Mouse (Mus musculus) right cerebral cortex, postnatal 10 days (tissue): Measurements from ENCODE around the gene Gimap5.

Source experiments
- DNase-seq, 2 experiments: peaks; one replicate each; pipeline ENCODE4 v3.0.0; 2021; ENCODE audit warnings: low spot score in 2 of 2

Gene Gimap5

DNA sequence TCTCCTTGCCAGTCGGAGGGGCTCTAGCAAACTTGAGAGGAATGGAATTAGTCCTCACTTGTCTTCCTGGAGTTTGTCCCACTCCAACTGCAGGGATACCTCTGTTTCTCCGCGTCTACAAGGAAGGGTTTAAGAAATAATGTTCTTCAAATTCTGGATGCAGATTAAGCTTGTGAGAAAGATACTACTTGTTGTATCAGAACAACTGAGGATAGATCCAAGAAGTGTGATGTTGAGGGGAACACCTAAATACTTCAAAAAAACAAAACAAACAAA, 6.3 kb upstream of the Gimap5 start:
- DNase-seq, result no peak

DNA sequence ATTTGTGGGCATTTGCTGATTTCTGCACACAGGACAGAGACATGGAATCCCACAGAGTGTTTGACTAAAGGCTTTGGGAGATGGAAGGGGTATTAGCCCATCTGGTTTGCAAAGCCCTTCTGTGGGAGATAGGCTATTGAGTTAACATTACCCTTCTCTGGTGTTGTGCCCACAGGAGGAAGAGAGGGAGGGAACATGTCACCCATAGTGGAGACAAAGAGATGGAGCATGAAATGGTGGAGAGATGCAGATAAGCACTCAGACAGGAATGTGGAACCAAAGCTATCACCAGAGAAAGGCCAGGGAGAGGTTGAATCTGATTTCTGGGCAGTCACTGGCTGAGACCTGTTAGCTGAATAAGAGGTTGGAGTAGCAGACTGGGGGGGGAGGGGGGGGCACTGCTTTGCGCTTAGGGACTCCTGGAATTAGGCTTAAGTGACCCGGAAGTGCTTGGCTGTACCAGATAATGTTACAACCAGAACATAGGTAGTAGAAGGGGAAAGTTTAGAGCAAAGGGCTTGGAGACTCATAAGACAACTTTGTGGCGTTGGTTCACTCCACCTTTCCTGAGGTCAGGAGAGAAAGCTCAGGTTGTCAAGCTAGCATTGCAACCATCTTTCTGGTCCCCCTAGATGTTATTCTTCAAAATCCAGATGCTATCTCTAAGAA, 5.4 kb upstream of the Gimap5 start:
- no peak for DNase-seq

DNA sequence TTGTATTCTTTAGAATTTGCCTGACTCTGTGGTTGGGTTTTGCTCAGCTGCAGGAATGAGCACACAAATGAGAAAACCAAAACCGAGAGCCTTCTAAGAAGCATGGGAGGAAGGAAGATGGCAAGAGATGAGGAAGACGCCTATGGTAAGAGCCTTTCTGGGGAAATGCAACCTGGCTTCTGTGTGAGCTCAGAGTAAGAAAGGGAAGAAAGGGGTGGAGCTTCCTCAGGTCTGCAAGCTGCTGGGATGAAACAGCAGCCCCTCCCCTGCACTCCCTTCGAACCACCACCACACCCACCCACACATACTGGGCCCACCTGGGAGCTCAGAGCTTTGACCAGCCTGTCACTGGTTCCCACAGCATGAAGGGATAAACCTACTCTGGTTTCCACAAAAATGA, 4.7 kb upstream of the Gimap5 start:
- DNase-seq, result no peak

DNA sequence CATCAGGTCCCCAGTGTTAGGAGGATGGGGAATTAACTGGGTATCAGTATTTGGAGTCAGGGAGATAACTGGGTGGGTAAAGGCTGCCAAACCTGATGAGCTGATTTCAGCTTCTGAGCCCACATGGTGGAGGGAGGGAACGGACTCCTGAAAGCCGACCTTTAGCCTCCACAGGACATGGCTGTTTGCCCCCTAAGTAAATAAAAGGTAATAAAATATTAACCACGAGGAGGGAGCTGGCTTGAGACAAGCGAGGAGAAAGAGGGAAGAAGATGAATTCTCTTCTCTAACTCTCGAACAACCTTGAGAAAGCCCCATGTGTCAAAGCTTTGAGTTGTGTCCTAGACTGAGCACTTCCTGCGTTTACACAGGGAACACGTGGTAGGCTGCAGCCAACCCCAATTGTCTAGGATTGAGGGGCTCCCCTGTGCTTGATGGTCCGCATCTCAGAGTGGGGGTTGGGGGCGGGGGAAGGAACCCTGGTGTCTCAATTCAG, 4.2 kb upstream of the Gimap5 start:
- no peak for DNase-seq

DNA sequence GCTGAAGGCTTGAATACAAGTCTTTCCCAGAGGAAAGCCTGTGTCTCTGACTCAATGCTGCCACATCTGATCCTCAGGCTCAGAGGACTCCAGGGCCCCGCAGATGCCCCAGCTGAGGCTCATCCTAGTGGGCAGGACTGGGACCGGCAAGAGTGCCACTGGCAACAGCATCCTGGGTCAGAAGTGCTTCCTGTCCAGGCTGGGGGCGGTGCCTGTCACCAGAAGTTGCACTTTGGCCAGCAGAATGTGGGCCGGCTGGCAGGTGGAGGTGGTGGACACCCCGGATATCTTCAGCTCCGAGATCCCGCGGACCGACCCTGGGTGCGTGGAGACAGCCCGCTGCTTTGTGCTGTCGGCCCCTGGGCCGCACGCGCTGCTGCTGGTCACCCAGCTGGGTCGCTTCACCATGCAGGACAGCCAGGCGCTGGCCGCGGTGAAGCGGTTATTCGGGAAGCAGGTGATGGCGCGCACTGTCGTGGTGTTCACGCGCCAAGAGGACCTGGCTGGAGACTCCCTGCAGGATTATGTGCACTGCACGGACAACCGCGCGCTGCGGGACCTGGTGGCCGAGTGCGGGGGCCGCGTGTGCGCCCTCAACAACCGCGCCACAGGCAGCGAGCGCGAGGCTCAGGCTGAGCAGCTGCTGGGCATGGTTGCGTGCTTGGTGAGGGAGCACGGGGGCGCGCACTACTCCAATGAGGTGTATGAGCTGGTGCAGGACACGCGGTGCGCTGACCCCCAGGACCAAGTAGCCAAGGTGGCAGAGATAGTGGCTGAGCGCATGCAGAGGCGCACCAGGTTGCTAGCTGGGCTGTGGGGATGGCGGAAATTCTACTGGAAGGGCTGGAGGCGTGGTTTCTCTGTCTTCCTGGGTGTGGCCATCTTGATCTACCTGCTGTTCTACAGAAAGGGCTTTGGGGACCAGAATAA, 3.3 kb upstream of the Gimap5 start:
- DNase-seq, result peak; percentile 35 to 37

DNA sequence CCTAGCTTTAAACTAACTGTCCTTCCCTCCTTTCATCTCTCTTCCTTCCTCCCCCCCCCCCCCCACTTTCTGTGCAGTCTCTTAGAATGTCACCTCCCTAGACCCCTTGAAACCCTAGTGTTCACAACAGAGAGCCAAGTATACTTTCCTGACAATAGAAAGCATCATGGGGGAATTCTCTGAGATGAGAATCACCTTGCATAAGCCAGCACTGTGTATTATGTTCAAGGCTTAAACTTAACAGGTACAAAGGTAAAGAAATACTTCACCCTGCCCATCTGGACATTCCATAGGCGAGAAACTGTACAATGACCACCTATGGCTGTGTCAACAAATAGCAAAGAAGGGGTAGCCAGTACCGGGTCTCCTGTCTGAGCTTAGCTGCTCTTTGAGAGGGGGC, 507 bp upstream of the Gimap5 start:
- DNase-seq, result no peak

DNA sequence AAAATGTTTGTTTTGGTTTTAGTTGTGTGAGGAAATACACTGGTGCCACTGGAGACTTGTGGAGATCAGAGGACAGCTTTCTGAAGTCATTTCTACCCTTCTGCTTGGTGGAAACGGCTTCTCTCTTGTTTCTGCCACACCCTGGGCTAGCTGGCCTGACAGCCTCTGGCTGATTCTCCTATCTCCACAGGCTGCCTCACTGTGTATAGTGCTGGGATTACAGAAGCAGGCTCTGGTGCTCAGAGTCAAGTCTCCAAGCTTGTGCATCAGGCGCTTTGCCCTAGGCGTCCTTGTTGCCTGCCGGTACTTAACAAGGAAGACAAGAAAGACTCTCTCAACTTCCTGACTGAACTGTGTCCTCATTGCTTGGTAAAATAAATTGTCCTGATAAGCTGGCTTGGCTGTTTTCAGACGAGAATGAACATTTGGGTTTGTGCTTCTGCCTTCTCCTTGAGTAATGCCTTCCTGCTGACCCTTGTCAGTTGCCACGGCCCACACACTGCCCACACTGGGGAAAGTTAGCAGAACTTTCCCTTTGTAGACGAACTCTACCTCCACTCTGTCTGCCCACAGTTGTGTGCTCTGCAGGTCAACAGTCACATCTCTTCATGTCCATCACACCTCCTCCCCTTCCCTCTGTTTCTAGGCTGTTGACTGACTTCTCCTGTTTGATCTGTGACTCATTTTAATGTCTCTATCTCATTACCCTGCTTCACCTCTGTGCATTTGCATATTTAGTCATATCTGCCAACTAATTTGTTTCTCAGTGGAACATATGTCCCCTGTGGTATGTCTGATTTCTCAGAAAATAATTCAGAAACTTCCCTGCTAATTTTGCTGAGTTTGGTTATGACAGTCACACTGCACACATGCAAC, 1.3 kb downstream of the Gimap5 start:
- no peak for DNase-seq

DNA sequence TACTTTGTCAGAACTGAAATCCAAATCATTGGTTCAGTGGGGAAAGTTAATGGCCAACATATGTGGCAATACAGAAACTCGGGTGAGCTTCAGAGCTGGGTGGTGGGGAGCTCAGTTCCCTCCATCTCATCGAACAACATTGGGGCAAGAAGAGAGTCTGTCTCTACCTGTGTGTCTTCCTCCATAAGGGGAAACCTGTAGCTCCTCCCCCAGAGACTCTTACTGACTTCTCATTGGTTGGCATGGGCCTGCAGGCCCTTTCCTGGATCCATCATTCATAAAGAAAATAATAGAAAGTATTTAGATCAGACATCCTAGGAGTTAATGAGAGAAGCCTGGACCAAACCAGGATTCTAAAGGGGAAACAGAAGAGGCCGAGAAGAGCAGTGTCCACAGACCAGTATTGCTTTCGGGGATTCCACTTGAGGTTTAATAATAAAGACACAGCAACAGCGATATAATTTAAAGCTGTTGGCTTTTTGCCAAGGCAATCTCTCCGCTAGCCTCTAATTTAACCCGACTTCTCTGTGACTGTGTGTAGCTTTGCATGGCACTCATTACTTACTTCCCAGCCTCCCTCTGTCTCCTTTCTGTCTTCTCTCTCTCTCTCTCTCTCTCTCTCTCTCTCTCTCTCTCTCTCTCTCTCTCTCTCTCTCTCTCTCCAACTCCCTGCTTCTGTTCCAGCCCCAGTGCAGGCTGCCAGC, 17.7 kb downstream of the Gimap5 start:
- DNase-seq, result no peak

DNA sequence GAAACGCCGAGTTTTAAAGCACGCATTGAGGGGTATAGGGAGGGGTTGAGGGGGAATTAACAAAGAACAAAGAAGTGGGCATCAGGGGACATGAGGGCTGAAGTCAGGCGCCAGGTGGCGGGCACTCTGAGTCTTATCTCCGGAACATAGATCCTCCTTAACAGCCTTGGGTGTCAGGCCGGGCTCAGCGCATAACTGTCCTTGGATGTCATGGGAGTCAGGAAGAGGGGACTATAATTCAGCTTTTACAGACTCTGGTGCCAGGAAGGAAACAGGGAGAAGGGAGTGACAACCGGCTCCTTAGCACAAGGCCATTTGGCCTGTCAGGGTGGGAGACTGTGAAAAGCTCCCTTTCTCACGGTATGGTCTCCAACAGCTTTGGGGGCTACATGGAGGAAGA, 18.5 kb downstream of the Gimap5 start:
- no peak for DNase-seq

DNA sequence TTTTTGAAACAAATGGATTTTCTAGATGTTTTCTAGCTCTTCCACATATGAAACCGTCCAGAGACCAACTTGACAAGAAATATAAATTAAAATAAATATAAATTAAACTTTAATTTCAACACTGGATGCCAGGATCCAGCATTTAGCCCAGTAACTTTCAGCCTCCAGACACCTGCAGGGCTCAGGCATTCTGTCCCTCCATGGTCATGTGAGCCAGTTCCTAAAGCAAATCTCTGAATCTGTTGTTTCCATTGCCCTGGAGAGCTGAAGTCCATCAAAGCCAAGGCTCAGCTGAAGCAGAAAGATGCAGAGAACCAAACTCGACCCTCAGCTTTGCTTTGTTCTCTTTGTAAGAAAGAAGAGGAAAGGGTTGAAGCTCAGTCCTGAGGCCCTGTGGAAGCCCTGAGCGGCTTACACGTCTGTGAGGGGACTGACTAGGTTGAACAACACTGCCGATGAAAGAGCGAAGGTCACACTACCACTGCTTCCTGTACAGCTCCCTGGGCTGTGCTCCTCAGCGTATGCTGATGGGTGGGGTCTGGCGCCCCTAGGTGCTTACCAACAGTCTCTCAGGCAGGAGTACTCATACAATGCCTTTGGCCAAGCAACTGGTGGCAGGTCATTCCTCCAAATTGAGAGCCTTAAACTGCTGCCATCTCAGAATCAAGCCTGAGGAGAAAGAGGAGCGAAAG, 22.3 kb downstream of the Gimap5 start:
- no peak for DNase-seq

DNA sequence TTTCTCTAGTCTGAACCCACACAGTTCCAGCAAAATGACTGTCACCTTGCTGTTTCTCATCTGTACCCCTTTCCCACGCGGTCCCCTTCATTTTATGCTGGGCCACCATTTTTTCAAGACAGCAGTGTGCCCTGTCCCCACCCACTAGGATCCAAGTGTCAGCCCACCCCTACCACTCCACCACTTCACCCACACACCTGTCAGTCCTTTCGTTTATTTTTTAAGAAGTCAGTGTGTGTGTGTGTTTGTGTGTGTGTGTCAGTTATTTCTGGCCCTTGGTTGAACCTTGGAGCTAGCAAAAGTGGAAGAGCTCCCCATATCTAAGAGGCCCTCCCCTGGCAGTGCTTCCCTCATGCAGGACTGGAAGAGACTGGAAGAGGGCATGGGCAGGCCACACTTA, 22.9 kb downstream of the Gimap5 start:
- no peak for DNase-seq

DNA sequence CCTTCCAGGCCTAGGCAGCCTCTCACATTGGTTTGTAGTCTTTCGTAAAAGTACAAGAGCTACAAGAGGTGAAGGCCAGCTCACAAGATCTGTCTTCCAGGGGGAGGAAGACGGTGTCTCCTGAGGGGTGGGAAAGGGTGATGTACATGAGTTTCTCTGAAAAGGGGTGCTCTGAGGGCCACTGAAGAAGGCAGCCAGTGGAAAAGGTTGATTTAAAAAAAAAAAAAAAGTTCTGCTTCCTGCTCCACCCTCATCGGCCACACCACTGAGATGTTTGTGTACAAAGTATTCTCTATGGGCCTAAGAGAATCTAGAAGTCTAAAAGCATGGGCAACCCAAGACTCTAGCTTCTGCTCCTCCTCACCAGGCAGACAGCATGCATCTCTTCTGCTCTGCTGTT, 24.7 kb downstream of the Gimap5 start, which contains the start of gene Gimap3:
Gene Gimap3, minus strand, starts transcription at position 156 of the 400 bp plus-strand sequence.
- DNase-seq, result no peak

DNA sequence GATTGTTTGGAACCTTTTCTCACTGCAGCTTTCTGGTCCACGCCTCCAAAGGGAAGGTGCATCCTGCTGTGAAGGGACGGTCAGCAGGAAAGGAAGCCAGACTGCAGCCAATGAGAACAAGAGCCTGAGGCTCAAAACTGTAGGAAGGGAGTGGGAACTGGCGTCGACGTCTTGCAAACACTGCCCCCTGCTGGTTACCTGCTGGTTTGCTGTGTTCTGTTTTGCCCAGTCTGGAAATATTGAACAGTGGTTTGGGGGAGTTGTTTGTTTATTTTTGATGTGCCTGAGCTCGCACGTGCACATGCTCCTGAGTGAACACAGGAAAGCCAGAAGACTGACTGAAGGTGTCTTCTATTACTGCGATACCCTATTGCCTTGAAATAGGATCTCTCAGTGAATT, 26.0 kb downstream of the Gimap5 start:
- peak; percentile 70 to 80 for DNase-seq

DNA sequence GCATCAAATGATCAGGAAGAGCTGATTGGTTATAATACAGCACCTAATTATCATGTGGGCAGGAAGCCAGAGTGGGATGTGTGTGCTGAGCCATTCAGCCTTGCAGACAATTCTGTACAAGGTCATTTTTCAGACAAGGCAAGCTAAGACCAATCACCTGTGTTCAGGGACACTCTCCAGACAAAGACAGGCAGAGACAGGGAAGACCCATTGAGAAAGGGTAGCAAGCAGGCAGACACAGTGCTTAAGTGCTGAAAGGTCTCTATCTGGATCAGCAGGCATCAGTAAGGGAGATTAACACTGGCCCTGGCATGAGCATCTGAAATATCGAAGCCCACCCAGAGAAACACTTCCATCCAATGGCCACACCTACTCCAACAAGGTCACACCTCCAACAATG, 38.4 kb downstream of the Gimap5 start:
- no peak for DNase-seq

DNA sequence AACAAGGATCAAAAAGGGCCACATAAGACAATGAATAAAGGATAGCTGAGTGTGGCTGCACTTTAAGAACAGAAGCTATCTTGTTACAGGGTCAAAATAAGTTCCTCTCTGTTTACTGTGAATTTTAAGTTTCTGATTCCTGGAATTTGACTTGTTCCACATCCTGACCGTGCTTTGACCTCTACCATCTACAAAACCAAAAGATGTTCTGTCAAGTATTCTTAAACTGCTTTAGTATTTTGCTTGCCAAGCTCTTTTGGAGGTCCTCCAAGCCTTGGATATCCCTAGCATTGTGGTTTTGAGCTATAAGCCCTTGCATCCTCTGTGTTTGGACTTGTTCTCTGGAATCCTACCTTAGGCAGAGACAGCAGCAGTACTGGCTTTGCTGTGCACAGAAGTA, 39.2 kb downstream of the Gimap5 start:
- no peak for DNase-seq

DNA sequence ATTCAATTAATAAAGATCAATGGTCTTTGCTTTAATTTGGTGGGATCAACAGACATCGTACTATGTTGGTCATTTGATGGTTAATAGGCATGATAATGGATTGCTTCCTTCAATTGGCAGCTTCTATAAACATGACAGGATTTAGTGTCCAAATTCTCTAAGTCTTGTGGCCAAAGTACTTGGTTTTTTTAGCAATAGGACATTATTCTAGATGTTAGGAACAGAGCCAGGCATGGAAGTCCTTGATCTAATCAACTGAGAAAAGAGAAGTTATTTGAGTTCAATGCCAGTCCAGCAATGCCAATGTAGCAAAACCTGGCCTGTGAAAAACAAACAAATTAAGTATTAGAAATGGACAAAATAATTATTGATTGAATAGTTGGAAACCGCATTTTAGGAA, 39.6 kb downstream of the Gimap5 start:
- no peak for DNase-seq

DNA sequence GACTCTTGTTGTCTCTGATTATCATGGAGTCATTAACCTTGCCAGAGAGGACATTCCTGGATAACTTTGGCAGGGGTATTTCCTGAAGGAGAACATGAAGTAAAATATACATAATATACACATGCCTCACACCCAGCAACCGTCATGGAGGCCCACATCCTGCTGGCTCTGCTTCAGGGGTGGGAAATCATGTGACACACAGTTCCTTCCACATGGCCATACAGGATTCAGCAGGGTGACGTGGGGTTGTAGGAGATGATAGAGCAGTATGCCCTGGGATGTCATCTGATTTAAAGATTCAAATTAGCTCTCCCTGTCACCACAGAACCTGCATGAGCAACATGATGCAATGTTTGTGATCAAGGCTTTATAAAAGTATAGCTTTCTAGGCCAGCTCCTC, 41.9 kb downstream of the Gimap5 start:
- DNase-seq, result no peak

DNA sequence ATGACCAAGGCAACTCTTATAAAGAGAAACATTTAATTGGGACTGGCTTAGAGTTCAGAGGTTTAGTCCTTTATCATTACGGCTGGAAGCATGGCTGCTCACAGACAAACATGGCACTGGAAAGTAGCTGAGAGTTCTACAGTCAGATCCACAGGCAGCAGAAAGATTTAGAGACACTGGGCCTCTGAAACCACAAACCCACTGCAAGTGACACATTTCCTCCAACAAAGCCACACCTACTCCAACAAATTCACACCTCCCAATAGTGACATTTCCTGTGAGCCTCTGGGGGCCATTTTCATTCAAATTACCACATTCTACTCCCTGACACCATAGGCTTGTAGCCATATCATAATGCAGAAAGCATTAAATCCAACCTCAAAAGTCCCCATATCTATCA, 55.9 kb downstream of the Gimap5 start:
- no peak for DNase-seq

DNA sequence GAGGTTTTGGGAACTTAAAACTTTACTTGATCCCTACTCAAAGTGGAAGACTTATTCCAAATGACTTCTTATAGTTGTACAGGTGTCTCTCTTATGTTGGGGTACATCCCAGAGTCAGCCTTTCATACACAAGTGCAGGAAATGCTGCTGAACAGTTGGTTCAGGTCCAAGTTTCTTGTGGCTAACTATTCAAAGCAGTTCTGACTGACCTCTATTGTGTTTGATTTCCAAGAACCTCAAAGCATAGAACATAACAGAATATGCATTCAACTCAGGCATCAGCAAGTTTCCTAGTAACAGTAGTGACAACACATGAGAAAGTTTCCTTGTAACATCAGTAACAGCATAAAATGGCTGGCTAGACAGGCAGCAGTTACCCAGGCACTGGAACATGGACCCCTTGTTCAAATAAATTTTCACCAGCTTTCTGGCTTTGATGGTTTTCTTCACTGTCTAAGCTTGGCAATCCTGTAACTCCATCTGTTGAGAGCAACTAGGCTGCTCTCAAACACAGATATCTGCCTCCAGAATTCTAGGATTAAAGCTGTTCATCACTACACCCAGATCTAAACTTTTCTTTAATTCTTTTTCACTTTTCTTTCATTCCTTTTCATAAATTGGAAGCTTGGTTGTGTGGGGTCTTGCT, 57.5 kb downstream of the Gimap5 start:
- no peak for DNase-seq
